In genomic region chr15:26895761-26896160, GRCm38 (mm10) we compare ENCODE assay signal across 8 mouse cellular contexts. TPM values are rescaled to one million over a fixed set of nuclear protein-coding genes. Genes with fewer than 3 reads are reported as not detected.
A peak's percentile ranks its signal among the peaks of the same experiment; 100 is the strongest.
DNase-seq lines count a peak whose midpoint lies in the region; ATAC-seq and TF ChIP-seq lines count a peak whose summit lies in the region.

No protein-coding gene starts in this region.

- peak overlapping the region; percentile 81 for H3K4me3 ChIP-seq in kidney, embryonic 14.5 days (ENCODE audit: low read length)
- H3K4me3 ChIP-seq in intestine, embryonic 14.5 days (ENCODE audit: low read depth, low read length), result peak overlapping the region; percentile 87
- H3K4me3 ChIP-seq in midbrain, postnatal 0 days (ENCODE audit: low read depth, low read length), result peak overlapping the region; percentile 95

- no peaks in the 10 kb centered on the region for H3K4me1 ChIP-seq in kidney, embryonic 14.5 days (ENCODE audit: control insufficient read depth, insufficient read depth, low read length)
- peaks cover 13% of the 10 kb centered on the region for H3K4me1 ChIP-seq in intestine, embryonic 14.5 days (replicated peaks; ENCODE audit: control insufficient read depth, insufficient read depth, low read length)
- H3K4me1 ChIP-seq in midbrain, postnatal 0 days (ENCODE audit: insufficient read depth, low read length), result peaks cover 2% of the 10 kb centered on the region; the same call in 1 of the 2 replicates

- peak overlapping the region; percentile 80 for H3K4me2 ChIP-seq in kidney, embryonic 14.5 days (replicated peaks; ENCODE audit: low read depth, low read length)
- peak overlapping the region; percentile 76 for H3K4me2 ChIP-seq in intestine, embryonic 14.5 days (ENCODE audit: low read length)
- H3K4me2 ChIP-seq in midbrain, postnatal 0 days (ENCODE audit: low read depth, low read length, poor library complexity, severe bottlenecking), result peak overlapping the region; percentile 83

- peak; percentile 43; the same call in 1 of the 2 replicates for ATAC-seq in kidney, embryonic 14.5 days (ENCODE audit: low FRiP score, low TSS enrichment)
- peak; percentile 28; the same call in 1 of the 2 replicates for ATAC-seq in intestine, embryonic 14.5 days (replicated peaks; ENCODE audit: low FRiP score, low TSS enrichment, low read depth)
- ATAC-seq in midbrain, postnatal 0 days (ENCODE audit: low FRiP score), result no peak

- no peaks in the 10 kb centered on the region for H3K27me3 ChIP-seq in kidney, embryonic 14.5 days (ENCODE audit: control insufficient read depth, insufficient read depth, low read length)
- H3K27me3 ChIP-seq in intestine, embryonic 14.5 days (replicated peaks; ENCODE audit: control insufficient read depth, insufficient read depth, low read length), result no peaks in the 10 kb centered on the region
- peaks cover 2% of the 10 kb centered on the region; the same call in 1 of the 2 replicates for H3K27me3 ChIP-seq in midbrain, postnatal 0 days (ENCODE audit: insufficient read depth, low read length)

- peak overlapping the region; percentile 89 for H3K27ac ChIP-seq in kidney, embryonic 14.5 days (ENCODE audit: low read depth, low read length)
- peak overlapping the region; percentile 93 for H3K27ac ChIP-seq in intestine, embryonic 14.5 days (ENCODE audit: low read depth)
- peak overlapping the region; percentile 75 for H3K27ac ChIP-seq in midbrain, postnatal 0 days (ENCODE audit: low read depth, low read length)

- no peaks in the 10 kb centered on the region for H3K9me3 ChIP-seq in kidney, embryonic 14.5 days (ENCODE audit: control insufficient read depth, low read length)
- H3K9me3 ChIP-seq in intestine, embryonic 14.5 days (ENCODE audit: control insufficient read depth, low read length), result no peaks in the 10 kb centered on the region
- no peaks in the 10 kb centered on the region for H3K9me3 ChIP-seq in midbrain, postnatal 0 days (ENCODE audit: low read length)

- TF ChIP-seq CTCF in midbrain, postnatal 0 days (IDR thresholded peaks at IDR 0.05), result no peak

- peak overlapping the region; percentile 92 for H3K9ac ChIP-seq in kidney, embryonic 14.5 days (ENCODE audit: low read depth, low read length)
- peak overlapping the region; percentile 85 for H3K9ac ChIP-seq in intestine, embryonic 14.5 days (ENCODE audit: low read length)
- peak overlapping the region; percentile 77 for H3K9ac ChIP-seq in midbrain, postnatal 0 days (replicated peaks; ENCODE audit: low read length, poor library complexity, severe bottlenecking)

- WGBS in kidney, embryonic 14.5 days, result under 1% methylated on average over 14 of the region's 14 CpGs
- under 1% methylated on average over 14 of the region's 14 CpGs for WGBS in intestine, embryonic 14.5 days
- under 1% methylated on average over 14 of the region's 14 CpGs for WGBS in midbrain, postnatal 0 days

- DNase-seq in kidney, adult 9 months, result no peak
- DNase-seq in embryo, embryonic 11 days, result peak; percentile 72
- DNase-seq in intestine, embryonic 14.5 days (ENCODE audit: low spot score), result no peak
- DNase-seq in midbrain, postnatal 0 days (ENCODE audit: low spot score), result peak; percentile 34
- no peak for DNase-seq in adrenal gland, adult 2 months
- DNase-seq in urinary bladder, postnatal 25 days (ENCODE audit: low spot score), result no peak
- DNase-seq in cerebellum, adult 11-12 months, result no peak

- no peaks in the 10 kb centered on the region for H3K36me3 ChIP-seq in kidney, embryonic 14.5 days (ENCODE audit: control insufficient read depth, insufficient read depth, low read length)
- H3K36me3 ChIP-seq in intestine, embryonic 14.5 days (ENCODE audit: control insufficient read depth, insufficient read depth, low read length), result no peaks in the 10 kb centered on the region
- no peaks in the 10 kb centered on the region for H3K36me3 ChIP-seq in midbrain, postnatal 0 days (ENCODE audit: insufficient read depth, low read length)

RNA-seq across cellular contexts. Expression of gene Fbxl7, which starts 0.4 kb away (rescaled TPM):
- 23.2 and 24.1 TPM in 2 replicates for polyA plus RNA-seq in kidney, embryonic 14.5 days (2014; fragmentation: Nextera tagmentation; extraction: Ambion mirVana)
- polyA plus RNA-seq in intestine, embryonic 14.5 days (2014; fragmentation: Nextera tagmentation; extraction: Ambion mirVana), result 21.2 and 24.6 TPM in 2 replicates
- total RNA-seq in midbrain, postnatal 0 days (2014; rRNA removed), result 10.0 and 12.9 TPM in 2 replicates
- polyA plus RNA-seq in midbrain, postnatal 0 days (2015; fragmentation: Nextera tagmentation; extraction: Ambion mirVana), result 3.3 and 3.9 TPM in 2 replicates
- 10 to 100 TPM; 10.8 to 11.2 TPM for total RNA-seq in adrenal gland, adult 2 months (2021)
- 9.6 and 11.9 TPM in 2 replicates for polyA plus RNA-seq in adrenal gland, adult 2 months (2012; rRNA removed)

Comparison
In these comparisons a context has a peak if more than half of its experiments do, and no peak if none do; other contexts are left out.
1. DNase-seq: peak in embryo, embryonic 11 days (single experiment) and midbrain, postnatal 0 days (single experiment); none in kidney, adult 9 months (single experiment), intestine, embryonic 14.5 days (single experiment), adrenal gland, adult 2 months (single experiment), urinary bladder, postnatal 25 days (single experiment) and cerebellum, adult 11-12 months (single experiment).
2. Peak in every context shown above with its lines, with median percentiles within 50 percentile points of each other: H3K27ac ChIP-seq, H3K4me2 ChIP-seq, H3K4me3 ChIP-seq and H3K9ac ChIP-seq.